Mouse (Mus musculus) olfactory bulb, adult 2 months (tissue): ENCODE measurements around the gene Inf2.

Source experiments
- CTCF ChIP-seq: fragments of 200-500 bp; IDR thresholded peaks from 2 replicates; pipeline ENCODE4 v1.5.1; 2012; ENCODE audit warnings: low read depth, mild to moderate bottlenecking, low read length, moderate library complexity; ENCODE audit not compliant: insufficient read depth
- POLR2A ChIP-seq: fragments of 200-500 bp; IDR thresholded peaks from 2 replicates; pipeline ENCODE4 v1.6.1; 2012; ENCODE audit warnings: mild to moderate bottlenecking, low read depth, low read length, moderate library complexity; ENCODE audit not compliant: insufficient read depth

DNA sequence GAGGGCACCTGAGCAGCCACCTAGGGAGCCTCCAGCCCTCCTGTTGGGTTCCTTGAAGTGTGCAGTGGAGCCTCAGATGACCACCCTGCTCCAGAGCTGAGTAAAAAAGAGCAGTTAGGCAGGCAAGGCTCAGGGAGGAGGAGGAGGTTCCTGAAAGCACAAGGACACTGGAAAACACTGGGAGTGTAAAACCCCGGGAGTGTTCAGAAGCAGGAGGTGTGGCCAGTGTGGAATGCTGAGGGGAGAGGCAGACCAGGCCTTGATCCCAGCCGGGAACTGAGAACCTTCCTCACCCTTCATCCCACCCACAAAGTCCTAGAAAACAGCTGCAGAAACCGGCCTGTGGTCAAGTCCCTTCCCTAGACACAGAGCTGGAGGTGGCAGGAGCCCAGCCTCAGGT is 11.8 kb upstream of the Inf2 start:
- TF ChIP-seq CTCF: no peak
- TF ChIP-seq POLR2A: no peak
